In the genomic region with DNA sequence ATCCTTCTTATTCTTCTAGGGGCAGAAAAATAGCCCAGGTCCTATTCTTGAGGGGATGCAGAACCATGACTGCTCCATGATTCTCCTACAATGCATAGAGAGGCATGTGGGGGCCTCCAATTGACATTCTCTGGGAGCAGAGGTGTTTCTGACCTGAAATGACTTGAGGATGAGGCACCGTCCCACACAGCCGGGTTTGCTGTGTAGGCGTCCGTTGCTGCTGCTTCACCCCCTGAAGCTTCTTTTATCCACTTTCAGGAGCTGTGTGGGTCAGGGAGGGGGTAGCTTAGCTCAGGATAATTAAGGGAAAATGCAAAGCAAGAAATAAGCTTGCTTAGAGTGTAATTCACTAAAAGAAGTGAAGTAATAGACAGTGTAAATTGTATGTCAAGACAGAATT, we compare ENCODE assay signal across 24 mouse cellular contexts.
"Had no signal": no experiment of that assay in that cellular context is flagged by ENCODE, and none has a peak within 500 bp of the region (broad histone marks: within the 10 kb centered on the region; RNA-seq: fewer than 3 reads in every experiment).

No protein-coding gene starts in this region.

- H3K27ac ChIP-seq: heart, embryonic 13.5 days; heart, embryonic 15.5 days; hindbrain, embryonic 13.5 days; hindbrain, embryonic 15.5 days; hindbrain, postnatal 0 days; kidney, embryonic 15.5 days; kidney, postnatal 0 days; limb, embryonic 10.5 days; limb, embryonic 12.5 days; liver, embryonic 13.5 days; liver, embryonic 15.5 days had no signal

- DNase-seq: forebrain, postnatal 0 days; gastrocnemius, postnatal 14 days; gastrocnemius, postnatal 36 days; heart, adult 18-20 months; heart, postnatal 14 days; heart, postnatal 36 days; kidney, adult 11 months; kidney, adult 2 months; kidney, adult 9 months; kidney, postnatal 14 days; kidney, postnatal 36 days; layer of hippocampus, adult 9-11 months; liver; liver, embryonic 13.5 days had no signal

- H3K4me3 ChIP-seq: heart, embryonic 13.5 days; heart, embryonic 15.5 days; hindbrain, embryonic 13.5 days; hindbrain, embryonic 15.5 days; kidney, embryonic 15.5 days; limb, embryonic 10.5 days; limb, embryonic 12.5 days; liver, embryonic 13.5 days; liver, embryonic 15.5 days had no signal
